Mouse (Mus musculus) spleen, adult 2 months (tissue): Measurements from ENCODE around the gene St3gal5.

Source experiments
- CTCF ChIP-seq: fragments of 200-500 bp; IDR thresholded peaks from 2 replicates; pipeline ENCODE4 v1.5.1; 2011; ENCODE audit warnings: mild to moderate bottlenecking, inconsistent platforms; ENCODE audit not compliant: insufficient read depth, insufficient read length, insufficient replicate concordance; ENCODE audit errors: extremely low read depth
- POLR2A ChIP-seq: fragments of 200-500 bp; IDR thresholded peaks from 2 replicates; pipeline ENCODE4 v1.6.1; 2011; ENCODE audit warnings: low read depth, low read length, inconsistent platforms

GRCm38 (mm10) chr6:72171391-72171790, 74.0 kb downstream of the St3gal5 start:
- TF ChIP-seq CTCF, result no peak
- TF ChIP-seq POLR2A, result no peak
